Mouse (Mus musculus): ENCODE measurements around the gene AW011738.

The AW011738 gene

DNA sequence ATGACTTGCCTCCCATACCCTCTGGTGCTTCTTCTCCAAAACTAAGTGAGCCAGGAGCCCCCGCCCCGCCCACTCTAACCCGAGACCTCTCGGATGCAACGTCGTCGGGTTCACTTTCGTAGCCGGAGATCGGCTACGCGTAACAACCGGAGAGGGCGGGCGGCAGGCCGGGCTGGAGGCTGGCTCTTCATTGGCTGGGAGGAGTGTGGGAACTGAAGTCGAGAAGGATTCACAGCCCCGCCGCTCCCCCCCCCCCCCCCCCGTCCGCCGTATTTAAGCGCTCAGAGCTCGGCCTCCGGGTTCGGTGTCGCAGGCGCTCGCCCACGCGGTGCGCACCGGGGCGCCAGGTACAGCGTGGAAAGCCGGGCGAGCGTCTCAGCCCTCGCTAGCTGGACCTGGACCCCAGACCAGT lies at the start of gene AW011738:
AW011738 (plus strand) TSS at position 304 of the 412 bp plus-strand sequence.
- no peak for DNase-seq (ENCODE audit: low spot score)

DNA sequence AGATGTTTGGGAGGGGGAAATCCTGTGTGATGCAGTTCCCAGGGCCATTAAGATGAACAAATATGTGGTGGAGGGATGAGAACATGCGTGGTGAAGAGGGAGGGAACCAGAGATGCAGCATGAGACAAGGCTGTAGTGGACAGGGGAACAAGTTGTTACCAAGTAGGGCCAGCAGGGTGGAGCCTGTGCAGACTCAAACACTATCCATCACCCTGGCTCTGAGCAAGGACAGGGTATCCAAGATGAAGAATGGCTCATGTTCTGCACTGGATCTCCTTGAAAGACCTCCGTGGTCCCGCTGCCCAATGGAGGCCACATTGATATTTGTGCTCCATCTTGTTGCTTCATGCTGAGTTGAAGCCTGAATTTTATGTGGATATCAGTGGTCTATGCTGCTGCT lies 48.3 kb upstream of the AW011738 start:
- DNase-seq (ENCODE audit: low spot score) = no peak

DNA sequence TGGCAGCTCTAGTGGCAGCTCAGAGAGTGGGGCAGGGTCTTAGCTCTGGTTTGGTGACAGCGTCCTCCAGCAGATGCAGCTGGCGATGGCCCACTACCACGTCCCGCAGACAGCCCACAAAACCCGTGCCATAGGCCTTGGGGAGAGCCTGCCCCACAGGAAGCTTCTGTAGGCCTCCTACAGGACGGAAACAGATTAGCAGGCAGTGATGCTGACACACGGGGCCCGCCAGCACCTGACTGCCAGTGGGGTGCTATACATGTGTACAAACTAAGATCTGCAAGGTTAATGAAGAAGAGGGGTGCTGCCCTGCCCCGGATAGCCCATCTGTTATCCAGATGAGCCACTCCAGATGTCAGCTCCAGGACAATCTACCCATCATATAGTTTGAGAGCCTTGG lies 36.6 kb upstream of the AW011738 start:
- no peak for DNase-seq (ENCODE audit: low spot score)

DNA sequence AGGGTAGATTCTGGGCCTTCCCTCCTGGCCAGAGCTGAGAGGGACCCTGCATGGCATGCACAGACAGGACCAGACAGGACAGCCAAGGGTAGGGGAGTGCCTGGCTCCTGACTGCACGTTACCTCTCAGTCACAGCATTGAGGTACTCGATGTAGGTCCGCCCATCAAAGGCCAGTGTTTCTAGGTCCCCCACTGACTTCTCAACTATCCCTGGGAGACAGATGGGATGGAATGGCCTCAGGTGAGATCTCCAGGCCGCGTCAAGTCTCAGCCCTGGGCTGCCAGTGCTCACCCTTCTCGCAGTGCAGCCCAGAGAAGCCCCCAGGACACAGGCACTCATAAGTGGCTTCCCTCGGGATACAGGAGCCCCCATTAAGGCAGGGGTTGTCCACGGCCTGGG lies 34.5 kb upstream of the AW011738 start:
- DNase-seq (ENCODE audit: low spot score) = no peak

DNA sequence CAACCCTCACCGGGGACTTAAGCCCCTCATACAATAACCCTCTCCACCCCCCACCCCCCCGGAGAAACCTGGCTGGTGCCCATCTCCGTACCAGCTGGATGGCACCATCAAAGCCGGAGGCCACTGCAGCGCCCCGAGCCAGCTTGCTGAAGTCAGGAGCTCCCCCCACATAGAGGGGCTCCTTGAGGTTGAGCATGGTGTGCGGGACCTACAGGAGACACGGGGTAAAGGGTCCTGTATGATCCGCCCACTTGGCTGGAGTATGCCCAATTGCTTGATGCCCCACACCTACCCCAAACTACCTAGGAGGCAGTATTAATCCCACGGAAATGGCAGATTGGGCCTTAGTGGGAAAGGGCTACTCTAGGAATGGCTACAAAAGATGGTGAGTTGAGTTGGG lies 34.0 kb upstream of the AW011738 start:
- DNase-seq (ENCODE audit: low spot score) = no peak

DNA sequence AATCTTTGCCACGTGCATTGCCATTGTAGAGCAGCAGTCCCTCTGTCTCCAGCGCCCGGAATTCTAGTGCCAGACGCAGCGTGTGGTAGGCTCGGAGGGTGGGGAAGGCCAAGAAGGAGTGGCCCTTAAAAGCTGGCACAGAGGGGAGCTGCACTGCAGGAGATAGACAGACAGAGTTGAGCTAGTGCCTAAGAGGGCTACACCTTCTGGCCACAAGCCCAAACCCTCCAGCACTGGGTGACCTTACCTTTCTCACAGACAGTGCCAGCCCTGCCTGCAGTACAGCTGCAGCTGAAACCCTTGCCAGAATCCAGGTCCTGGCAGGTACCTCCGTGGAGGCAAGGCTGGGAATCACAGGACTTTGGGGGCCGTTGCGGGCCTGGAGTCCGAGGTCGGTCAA lies 31.3 kb upstream of the AW011738 start:
- DNase-seq (ENCODE audit: low spot score) = no peak

DNA sequence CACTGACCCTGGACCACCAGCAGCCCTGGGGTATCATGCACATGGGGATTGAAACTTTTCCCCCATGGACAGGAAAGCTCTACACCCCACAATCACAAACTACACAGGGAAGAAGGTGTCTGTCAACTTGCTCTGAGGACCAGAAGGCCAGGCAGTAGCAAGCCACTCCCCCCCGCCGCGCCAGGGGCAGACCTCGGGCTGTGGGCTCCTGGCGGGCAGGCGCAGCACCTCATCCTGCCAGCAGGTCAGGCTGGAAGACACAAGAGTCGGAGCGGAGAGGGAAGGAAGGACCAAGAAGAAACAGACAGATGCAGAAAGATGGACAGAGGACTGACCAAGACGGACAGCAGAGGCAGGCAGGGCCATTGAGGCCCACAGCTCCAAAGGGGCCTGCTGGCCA lies 25.5 kb upstream of the AW011738 start:
- no peak for DNase-seq (ENCODE audit: low spot score)

DNA sequence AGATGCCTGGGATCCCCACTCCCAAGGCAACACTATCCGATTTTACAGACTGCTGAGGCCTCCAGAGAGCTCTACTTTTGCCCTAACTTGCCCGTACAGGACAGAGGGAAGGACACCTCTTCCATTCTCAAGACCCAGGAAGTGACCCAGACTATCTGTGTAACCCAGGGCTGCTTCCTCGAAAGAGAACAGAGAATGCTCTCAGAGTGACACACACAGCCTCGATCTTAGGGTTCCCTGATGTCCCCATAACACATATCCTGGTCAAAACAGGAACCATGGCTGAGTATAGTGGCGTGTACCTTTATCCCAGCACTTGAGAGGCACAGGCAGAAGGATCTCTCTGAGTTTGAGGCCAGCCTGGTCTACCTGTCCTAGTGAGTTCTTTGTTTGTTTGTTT lies 19.4 kb upstream of the AW011738 start:
- DNase-seq (ENCODE audit: low spot score) = no peak

DNA sequence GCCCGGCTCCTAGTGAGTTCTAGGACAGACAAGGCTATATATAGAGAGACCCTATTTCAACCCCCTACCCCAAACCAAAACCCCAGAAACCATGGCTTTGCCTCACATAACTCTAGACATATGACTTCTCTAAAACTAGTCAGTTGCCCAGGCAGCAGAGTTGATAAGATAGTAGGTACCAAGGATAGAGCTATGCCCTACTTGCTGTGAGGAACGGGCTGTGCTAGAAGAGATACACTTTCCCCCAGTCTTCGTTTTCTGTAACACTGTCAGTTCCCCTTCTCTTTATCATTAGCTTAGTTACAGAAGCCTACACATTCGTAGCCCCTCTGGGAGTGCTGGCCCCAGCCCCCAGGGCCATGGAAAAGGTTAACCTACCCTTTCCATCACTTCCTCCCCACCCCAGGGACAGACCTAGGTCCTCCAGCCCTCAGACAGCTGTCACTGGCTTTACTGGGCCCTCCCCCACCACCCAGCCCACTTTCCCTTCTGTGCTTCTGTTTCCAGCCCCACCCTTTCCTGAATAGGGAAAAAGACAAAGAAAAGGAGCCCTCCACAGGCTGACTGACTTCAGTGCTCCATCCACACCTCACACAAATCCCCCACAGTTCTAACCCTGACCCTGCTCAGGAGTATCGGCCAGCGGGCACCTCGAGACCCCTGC lies 18.7 kb upstream of the AW011738 start:
- no peak for DNase-seq (ENCODE audit: low spot score)

DNA sequence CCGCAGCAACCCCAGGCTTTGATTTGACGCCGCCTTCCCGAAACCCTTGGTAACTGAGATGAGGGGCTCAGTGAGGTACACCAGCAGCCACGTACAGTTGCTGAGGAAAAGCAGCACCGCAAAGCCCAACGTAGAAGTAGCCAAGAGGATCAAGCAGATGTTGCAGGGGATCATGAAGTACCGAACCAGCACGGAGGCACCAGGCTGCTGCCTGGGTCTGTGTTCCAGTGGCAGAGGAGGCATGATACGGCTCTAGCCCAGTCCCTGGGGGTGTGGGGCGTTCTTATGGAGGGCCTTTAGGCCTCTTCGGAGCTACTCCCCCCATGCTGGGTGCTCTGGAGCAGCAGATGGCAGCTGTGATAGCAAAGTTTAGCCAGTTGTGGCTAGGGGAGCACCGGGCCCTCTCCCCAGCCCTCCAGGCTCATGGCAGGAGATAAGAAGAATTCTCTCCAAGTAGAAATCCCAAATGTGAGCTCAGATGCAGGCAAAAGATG lies 17.6 kb upstream of the AW011738 start:
- no peak for DNase-seq (ENCODE audit: low spot score)

DNA sequence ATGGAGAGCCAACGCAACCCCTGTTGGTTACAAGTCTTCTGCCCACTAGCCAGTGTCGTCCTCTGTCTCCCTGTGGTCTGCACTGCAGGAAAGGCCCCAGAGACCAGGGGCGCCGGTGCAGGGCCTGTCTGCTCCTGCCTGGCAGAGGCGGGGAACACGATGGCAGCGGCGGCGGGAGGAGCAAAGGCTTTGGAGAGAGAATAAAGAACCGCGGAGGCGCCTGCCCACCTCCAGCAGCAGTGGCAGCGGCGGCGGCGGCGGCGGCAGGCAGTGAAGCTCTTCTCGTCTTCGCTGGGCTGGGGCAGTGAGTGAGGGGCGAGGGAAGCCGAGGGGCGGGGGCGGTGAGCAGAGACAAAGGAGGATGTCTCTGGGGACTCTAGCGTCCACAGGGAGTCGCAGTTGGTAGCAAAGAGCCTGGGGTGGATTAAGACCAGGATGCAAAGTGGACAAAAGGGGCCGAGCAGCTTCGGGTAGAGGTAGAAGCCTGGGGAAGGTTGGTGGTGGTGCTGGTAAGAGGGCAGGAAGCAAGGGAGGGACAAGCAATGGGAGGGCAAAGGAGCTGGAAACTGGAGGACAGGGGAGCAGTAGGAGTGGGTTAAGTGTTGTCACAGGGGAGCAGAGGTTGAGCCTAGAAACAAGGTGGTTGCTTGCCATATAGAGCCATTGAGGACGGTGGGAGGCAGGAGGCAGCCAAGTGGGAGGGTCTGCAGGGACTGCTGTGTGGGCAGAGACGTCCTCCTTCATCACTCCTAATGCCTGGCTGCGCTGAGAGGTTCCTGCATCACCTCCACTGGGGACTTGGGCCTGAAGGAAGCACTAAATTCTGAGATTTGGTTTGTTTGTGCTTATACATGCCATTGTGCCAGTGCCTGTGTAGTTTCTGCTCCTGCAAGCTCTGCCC lies 16.9 kb upstream of the AW011738 start:
- no peak for DNase-seq (ENCODE audit: low spot score)

DNA sequence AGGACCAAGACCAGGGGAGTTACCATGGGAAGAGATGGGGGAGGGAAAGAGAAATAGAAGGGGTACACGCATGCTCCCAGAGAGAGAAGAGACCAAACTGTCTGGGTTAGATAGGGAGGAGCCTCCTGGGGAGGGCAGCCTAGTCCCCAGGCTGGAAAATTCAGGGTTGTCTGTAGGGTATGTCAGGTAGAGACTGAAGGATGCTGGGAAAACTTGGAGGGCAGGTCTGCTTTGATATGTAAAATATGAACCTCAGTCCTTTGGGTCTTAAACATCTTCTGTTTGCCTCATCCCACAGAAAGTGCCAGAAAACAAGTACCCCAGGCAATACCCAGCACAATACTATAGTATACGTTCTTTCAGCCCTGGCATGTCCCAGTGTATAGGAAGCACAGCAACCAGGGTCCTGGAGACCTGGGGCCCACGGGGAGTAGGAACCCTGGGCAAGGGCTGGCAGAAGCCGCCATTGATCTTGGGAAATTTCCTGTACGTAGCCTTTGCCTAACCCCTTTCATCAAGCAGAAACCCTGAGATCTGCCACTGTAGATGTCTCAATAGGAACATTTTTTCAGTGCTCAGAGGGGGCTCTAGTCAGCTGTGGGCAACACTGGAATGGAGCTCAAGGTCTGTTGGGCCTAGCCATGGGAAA lies 14.8 kb upstream of the AW011738 start:
- no peak for DNase-seq (ENCODE audit: low spot score)

DNA sequence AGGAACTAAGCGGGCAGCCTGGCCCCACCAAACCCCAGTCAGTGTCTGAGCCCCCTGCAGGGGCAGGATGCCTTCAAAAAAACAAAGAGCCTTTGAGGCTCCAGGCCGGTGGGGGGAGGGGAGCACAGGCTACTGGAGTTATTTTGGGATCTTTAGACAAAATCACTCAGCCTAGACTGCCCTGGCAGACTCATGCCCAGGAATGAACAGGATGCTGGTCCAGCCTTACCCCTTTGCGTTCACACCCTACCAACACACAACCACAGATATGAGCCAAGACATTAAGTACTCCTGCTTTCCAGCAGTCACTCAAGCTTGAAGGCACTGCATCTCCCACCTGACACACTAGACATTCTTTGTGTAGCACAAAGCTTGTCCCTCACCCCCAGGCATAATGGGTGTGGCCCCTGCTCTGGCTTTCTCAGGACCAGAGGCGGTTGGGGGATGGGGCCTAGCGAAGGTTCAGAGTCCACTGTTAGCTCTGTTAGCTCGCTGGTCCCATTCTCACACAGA lies 14.2 kb upstream of the AW011738 start:
- DNase-seq (ENCODE audit: low spot score) = no peak

DNA sequence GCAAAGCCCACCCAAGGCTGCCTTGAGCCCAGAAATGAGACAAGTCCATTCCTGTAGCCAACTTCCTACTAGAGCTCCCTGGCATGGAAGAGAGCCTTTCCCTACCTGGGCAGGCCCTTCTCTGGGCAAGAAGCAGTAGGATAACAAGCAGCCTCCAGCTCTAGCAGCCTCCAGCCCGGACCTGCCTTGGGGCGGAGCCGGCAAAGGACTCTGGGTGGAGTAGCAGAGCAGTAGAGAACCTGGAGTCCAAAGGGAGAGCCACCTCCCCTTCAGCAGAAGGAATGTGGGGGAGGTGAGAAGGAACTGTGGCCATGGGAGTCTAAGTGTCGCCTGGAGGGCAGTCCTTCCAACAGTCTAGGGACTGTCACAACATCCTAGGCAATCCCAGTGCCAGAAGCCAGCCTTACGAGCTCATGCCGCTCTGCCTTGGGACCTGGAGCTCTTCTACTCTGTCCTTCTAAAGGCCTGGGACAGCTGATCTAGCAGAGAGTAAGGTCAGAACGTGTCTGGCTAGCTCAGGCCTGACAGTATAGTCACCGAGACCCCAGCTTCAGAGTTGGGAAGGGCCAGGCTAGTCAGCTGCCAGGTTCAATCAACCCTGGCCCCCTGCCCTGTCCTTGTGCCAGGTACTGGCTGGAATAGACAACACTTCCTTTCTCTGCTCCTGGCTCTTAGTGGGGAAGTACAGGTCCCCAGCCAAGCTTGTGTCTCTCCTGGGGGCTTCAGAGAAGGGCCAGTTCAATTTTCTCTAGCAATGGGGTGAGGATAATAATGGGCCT lies 10.5 kb upstream of the AW011738 start:
- no peak for DNase-seq (ENCODE audit: low spot score)

DNA sequence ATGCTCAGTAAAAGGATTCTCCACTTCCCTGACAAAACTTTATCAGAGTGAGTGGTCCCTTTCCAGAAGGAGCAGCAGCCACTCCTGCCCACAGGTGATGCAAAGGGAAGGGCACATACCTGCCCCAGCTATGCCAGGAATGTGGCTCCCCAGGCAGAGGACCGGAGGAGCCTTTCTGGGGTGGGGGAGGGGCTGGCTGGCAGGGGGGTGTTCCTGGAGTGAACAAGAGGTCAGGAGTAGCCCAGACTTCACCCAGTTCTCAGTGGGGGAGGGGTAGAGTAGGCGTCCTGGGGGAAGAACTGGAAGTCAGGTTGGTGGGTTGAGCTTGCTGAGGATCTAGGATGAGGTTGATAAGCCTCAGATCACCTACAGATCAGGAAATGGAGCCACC lies 9.9 kb upstream of the AW011738 start:
- no peak for DNase-seq (ENCODE audit: low spot score)

DNA sequence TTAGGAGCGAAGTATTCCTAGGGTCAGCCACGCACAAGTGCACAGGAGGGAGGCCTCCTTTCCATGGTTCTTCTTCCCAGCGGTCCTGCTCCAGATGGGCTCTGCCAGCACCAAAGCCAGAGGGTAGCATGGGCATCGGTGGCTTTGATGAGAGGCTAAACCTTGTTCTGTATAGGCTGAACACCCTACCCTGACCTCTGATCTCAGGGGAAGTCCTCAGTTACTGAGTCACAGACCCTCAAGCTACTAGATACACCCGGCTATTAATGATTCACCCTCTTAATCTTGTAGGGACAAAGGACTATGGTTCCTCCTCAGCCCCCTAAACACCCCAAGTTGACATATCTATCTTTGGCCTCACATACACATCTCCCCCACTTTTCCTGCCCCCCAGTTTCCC lies 9.2 kb upstream of the AW011738 start:
- no peak for DNase-seq (ENCODE audit: low spot score)

DNA sequence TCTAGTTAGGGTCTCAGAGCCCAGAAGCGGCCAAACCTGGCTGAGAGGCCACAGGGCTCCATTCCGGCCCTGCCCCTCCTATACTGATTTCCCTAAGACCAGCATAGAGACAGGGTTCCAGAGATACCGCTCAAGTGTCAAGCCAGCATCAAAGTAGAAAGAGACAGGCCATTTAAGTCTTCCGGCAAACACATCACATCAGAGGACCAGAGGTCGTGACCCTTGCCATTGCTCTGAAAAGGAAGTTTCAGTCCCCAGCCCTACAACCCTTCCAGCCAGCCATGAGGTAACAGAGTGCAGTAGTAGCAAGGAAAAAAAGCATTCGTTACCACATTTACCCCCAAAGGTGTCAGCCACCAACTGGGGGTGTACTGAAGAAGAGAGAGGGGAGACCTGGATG lies 8.8 kb upstream of the AW011738 start:
- DNase-seq (ENCODE audit: low spot score) = no peak

DNA sequence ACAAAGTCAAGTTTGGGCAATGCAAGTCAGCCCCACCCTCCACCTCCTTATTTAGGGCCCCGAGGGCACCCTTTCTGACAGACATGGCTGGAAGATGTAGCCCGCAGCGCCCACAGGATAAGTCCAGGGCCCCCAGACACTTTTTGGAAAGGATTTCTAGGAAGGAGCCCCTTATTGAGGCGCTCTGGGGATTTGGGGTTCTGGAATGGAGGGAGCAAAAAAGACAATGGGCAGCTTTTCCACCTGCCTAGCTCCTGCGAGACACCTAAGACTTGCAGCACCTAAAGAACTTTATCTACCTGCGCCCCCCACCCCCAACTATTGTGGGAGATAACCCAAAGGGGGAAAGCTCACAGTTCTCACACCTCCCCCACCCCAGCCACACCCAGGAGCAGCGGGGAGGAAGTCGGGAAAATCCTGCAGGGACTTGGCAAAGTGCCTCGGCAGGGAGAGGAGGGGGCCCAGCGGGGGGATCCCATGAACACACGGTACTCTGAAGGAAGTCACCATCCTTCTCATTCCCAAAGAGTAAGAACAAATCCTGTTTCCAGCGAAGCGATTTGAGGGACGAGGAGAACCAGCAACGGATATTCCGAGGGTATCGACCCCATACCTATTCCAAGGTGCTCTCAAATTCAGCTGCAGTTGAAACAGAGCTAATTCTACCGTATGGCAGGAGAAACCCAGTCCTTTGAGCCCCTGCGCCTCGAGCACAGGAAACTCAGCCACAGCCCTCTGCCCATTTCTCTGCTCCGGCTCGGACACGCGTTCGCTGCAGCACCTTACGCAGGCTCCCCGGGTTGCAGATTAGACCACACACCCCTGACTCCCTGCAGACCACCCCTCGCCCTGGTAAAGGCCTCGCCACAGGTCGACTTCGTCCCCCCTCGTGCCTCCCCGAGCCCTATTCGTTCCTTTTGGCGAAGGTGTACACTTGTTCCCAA lies 6.9 kb upstream of the AW011738 start:
- DNase-seq (ENCODE audit: low spot score) = no peak

DNA sequence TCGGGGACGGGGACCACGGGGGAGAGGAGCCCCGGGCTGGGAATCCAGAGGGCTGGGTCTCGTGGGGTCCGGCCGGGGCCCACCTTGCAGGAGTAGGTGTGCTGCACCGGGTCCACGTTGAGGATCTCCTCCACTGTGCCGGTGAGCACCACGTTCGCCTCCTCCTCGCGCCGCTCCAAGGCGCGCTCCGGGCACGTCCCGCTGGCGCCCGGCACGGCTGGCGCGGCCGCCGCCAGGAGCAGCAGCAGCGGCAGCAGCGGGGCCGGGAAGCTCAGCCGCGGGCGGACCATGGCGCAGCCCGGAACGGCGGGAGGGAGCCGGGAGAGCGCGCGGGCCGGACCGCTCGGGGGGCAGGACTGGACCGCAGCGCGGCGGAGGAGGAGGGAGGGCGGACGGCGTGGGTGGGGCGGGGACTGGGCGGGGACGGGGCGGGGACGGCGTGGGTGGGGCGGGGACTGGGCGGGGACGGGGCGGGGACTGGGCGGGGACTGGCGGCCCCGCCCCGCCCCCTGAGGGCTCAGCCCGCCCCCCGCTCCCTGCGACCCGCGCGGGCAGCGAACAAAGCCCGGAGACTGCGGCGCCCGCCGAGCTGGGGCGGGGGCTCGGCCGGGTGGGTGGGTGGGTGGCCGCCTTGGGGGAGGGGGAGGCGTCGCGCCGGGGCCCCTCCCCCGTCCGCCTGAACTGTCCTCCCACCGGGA lies 5.8 kb upstream of the AW011738 start, which contains the start of gene Agrn:
Agrn (minus strand) TSS at position 358 of the 698 bp plus-strand sequence.
- no peak for DNase-seq (ENCODE audit: low spot score)

DNA sequence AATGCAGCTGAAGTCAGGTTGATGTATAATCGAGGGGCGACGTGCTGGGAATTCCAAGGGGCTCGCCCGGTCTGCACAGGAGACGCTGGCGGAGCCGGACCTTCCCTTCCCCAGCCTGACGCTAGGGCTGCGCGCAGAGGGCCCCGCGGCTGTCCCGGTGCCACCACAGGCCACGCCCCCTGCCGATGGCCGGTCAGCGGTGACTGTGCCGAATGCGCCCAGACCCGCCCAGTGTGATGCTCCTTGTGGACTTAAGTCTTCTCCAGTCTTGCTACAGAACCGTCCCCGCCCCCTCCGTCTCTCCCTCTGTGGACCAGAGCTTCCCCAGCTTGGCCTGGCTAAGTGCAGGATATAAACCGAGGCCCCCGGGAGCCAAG lies 5.3 kb upstream of the AW011738 start:
- peak; percentile 71 for DNase-seq (ENCODE audit: low spot score)

All from ovary, postnatal 10 days (tissue).